Mouse (Mus musculus) CH12.LX (cell line): ENCODE measurements at regions not wholly inside any gene's neighbourhood (a gene's known extent, or its start where the extent isn't known, plus 50 kb on each side); places are given as distances from the start of the nearest gene placed in this dataset.

Experiments used
- DNase-seq: peaks from one replicate; pipeline ENCODE4 v3.0.0-alpha.2; 2013; ENCODE audit errors: extremely low read depth
- H3K27ac ChIP-seq: 2 replicates; pipeline ENCODE4 v1.5.1; 2012; ENCODE audit warnings: low read depth, mild to moderate bottlenecking, control low read depth, moderate library complexity; ENCODE audit not compliant: insufficient read depth
- H3K27me3 ChIP-seq: replicated peaks from 2 replicates; pipeline ENCODE3; 2012; ENCODE audit warnings: inconsistent platforms
- H3K36me3 ChIP-seq, 2 experiments: replicated peaks in 1 of 2; 2 replicates each; pipeline versions ENCODE3 to v1.6.1; 2012; ENCODE audit warnings: inconsistent platforms in 1 of 2, low read length in 1 of 2, mild to moderate bottlenecking in 1 of 2, mixed read lengths in 1 of 2, moderate library complexity in 1 of 2; ENCODE audit not compliant: control insufficient read depth in 1 of 2, insufficient read depth in 1 of 2
- H3K4me1 ChIP-seq, 2 experiments: 2 replicates each; pipeline ENCODE4 v1.6.1; 2012; ENCODE audit warnings: inconsistent platforms in 1 of 2, moderate library complexity in 1 of 2; ENCODE audit not compliant: insufficient read depth in 2 of 2, control insufficient read depth in 1 of 2
- H3K4me2 ChIP-seq: 2 replicates; pipeline ENCODE4 v1.6.1; 2012; ENCODE audit warnings: low read depth, mild to moderate bottlenecking, control low read depth; ENCODE audit not compliant: poor library complexity, insufficient read depth, severe bottlenecking
- H3K4me3 ChIP-seq, 3 experiments: fragments of 150-350 bp in 1 of 3; sonication (generic) in 1 of 3; replicated peaks in 1 of 3; 2 replicates each; pipeline versions ENCODE3 to v1.5.1; 2011 to 2012; ENCODE audit warnings: low read depth in 2 of 3, low read length in 2 of 3, mild to moderate bottlenecking in 2 of 3, moderate library complexity in 2 of 3, control low read depth in 1 of 3, improper control_type of control experiment in 1 of 3, inconsistent platforms in 1 of 3, mixed read lengths in 1 of 3; ENCODE audit not compliant: poor library complexity in 1 of 3
- H3K79me2 ChIP-seq: replicated peaks from 2 replicates; pipeline ENCODE4 v1.6.1; 2012; ENCODE audit warnings: mild to moderate bottlenecking, moderate library complexity; ENCODE audit not compliant: control insufficient read depth, poor library complexity, insufficient read depth, severe bottlenecking; ENCODE audit errors: extremely low read depth
- H3K9ac ChIP-seq: 2 replicates; pipeline ENCODE4 v1.6.1; 2012; ENCODE audit warnings: low read depth, mild to moderate bottlenecking, control low read depth, moderate library complexity; ENCODE audit not compliant: insufficient read depth
- H3K9me3 ChIP-seq: replicated peaks from 2 replicates; pipeline ENCODE3; 2012; ENCODE audit warnings: low read length, inconsistent platforms, mixed read lengths
- CHD1 ChIP-seq: IDR thresholded peaks from 2 replicates; pipeline ENCODE4 v1.6.1; 2012; ENCODE audit warnings: low read depth, low read length, improper control_type of control experiment, inconsistent platforms
- CTCF ChIP-seq, 2 experiments: IDR thresholded peaks in 1 of 2; conservative IDR thresholded peaks in 1 of 2; 2 replicates each; pipeline ENCODE4 v1.5.1; 2011 to 2012; ENCODE audit warnings: low read depth in 2 of 2, low read length in 2 of 2, improper control_type of control experiment in 1 of 2, inconsistent platforms in 1 of 2, mild to moderate bottlenecking in 1 of 2, moderate library complexity in 1 of 2
- E2F4 ChIP-seq: IDR thresholded peaks from 2 replicates; pipeline ENCODE4 v1.6.1; 2011; ENCODE audit warnings: low read depth, low read length, improper control_type of control experiment; ENCODE audit not compliant: insufficient replicate concordance
- ETS1 ChIP-seq: conservative IDR thresholded peaks from 2 replicates; pipeline ENCODE4 v1.6.1; 2012; ENCODE audit warnings: low read depth, mild to moderate bottlenecking, inconsistent platforms, low read length, improper control_type of control experiment, moderate library complexity
- HCFC1 ChIP-seq: IDR thresholded peaks from 2 replicates; pipeline ENCODE4 v1.6.1; 2012; ENCODE audit warnings: low read depth, mild to moderate bottlenecking, inconsistent platforms, low read length, improper control_type of control experiment
- JUN ChIP-seq: IDR thresholded peaks from 2 replicates; pipeline ENCODE4 v1.6.1; 2011; ENCODE audit warnings: low read depth, mild to moderate bottlenecking, low read length, improper control_type of control experiment, moderate library complexity; ENCODE audit not compliant: insufficient read depth
- JUND ChIP-seq: conservative IDR thresholded peaks from 2 replicates; pipeline ENCODE4 v1.6.1; 2011; ENCODE audit warnings: low read depth, low read length, improper control_type of control experiment
- MAFK ChIP-seq: IDR thresholded peaks from 2 replicates; pipeline ENCODE4 v1.6.1; 2011; ENCODE audit warnings: low read length, improper control_type of control experiment; ENCODE audit not compliant: insufficient replicate concordance
- MAX ChIP-seq: IDR thresholded peaks from 2 replicates; pipeline ENCODE4 v1.6.1; 2011; ENCODE audit warnings: low read length, improper control_type of control experiment
- MAZ ChIP-seq: IDR thresholded peaks from 2 replicates; pipeline ENCODE4 v1.6.1; 2012; ENCODE audit warnings: low read depth, mild to moderate bottlenecking, inconsistent platforms, low read length, improper control_type of control experiment, moderate library complexity
- MEF2A ChIP-seq: IDR thresholded peaks from 2 replicates; pipeline ENCODE4 v1.6.1; 2014; ENCODE audit warnings: low read depth, mild to moderate bottlenecking, inconsistent platforms, low read length, improper control_type of control experiment, borderline replicate concordance
- MXI1 ChIP-seq: IDR thresholded peaks from 2 replicates; pipeline ENCODE4 v1.6.1; 2011; ENCODE audit warnings: mild to moderate bottlenecking, low read depth, low read length, improper control_type of control experiment
- MYC ChIP-seq: IDR thresholded peaks from 2 replicates; pipeline ENCODE4 v1.6.1; 2011; ENCODE audit warnings: low read depth, mild to moderate bottlenecking, improper control_type of control experiment, low read length
- NELFE ChIP-seq: IDR thresholded peaks from 2 replicates; pipeline ENCODE4 v1.6.1; 2011; ENCODE audit warnings: low read depth, low read length, improper control_type of control experiment
- PAX5 ChIP-seq: IDR thresholded peaks from 2 replicates; pipeline ENCODE4 v1.6.1; 2012; ENCODE audit warnings: low read length, inconsistent platforms, mixed read lengths
- POLR2A ChIP-seq: IDR thresholded peaks from 2 replicates; pipeline ENCODE4 v1.6.1; 2011; ENCODE audit warnings: low read depth, mild to moderate bottlenecking, improper control_type of control experiment, low read length
- RAD21 ChIP-seq: IDR thresholded peaks from 2 replicates; pipeline ENCODE4 v1.6.1; 2011; ENCODE audit warnings: low read depth, mild to moderate bottlenecking, low read length, improper control_type of control experiment, moderate library complexity
- RCOR1 ChIP-seq: conservative IDR thresholded peaks from 2 replicates; pipeline ENCODE4 v1.6.1; 2012; ENCODE audit warnings: low read depth, mild to moderate bottlenecking, inconsistent platforms, low read length, improper control_type of control experiment
- SMC3 ChIP-seq: IDR thresholded peaks from 2 replicates; pipeline ENCODE4 v1.6.1; 2011; ENCODE audit warnings: low read depth, low read length, improper control_type of control experiment
- TBP ChIP-seq: conservative IDR thresholded peaks from 2 replicates; pipeline ENCODE4 v1.6.1; 2011; ENCODE audit warnings: low read depth, low read length, improper control_type of control experiment
- TCF12 ChIP-seq: IDR thresholded peaks from 2 replicates; pipeline ENCODE4 v1.6.1; 2014; ENCODE audit warnings: low read depth, mild to moderate bottlenecking, inconsistent platforms, low read length, improper control_type of control experiment
- USF1 ChIP-seq: IDR thresholded peaks from 2 replicates; pipeline ENCODE4 v1.6.1; 2014; ENCODE audit warnings: low read depth, mild to moderate bottlenecking, inconsistent platforms, low read length, improper control_type of control experiment
- ZMIZ1 ChIP-seq: IDR thresholded peaks from 2 replicates; pipeline ENCODE4 v1.6.1; 2012; ENCODE audit warnings: low read depth, mild to moderate bottlenecking, inconsistent platforms, low read length, improper control_type of control experiment
- ZNF384 ChIP-seq: IDR thresholded peaks from 2 replicates; pipeline ENCODE4 v1.6.1; 2012; ENCODE audit warnings: low read depth, low read length, improper control_type of control experiment, inconsistent platforms
- dilution Hi-C: fragments of 300-500 bp; cut with MboI; formaldehyde crosslinking; loops from 2 replicates; pipeline ENCODE4 v1.14.3; 2020; ENCODE audit warnings: low sequenced_read_pairs; ENCODE audit not compliant: extremely low pct_unique_long_range_greater_than_20kb, extremely low pct_ligation_motif_present
- in situ Hi-C: fragments of 300-500 bp; cut with MboI; formaldehyde crosslinking; loops from 3 replicates; pipeline ENCODE4 v1.14.3; 2019; ENCODE audit warnings: low sequenced_read_pairs, low pct_ligation_motif_present, low pct_unique_long_range_greater_than_20kb, mixed read lengths

DNA sequence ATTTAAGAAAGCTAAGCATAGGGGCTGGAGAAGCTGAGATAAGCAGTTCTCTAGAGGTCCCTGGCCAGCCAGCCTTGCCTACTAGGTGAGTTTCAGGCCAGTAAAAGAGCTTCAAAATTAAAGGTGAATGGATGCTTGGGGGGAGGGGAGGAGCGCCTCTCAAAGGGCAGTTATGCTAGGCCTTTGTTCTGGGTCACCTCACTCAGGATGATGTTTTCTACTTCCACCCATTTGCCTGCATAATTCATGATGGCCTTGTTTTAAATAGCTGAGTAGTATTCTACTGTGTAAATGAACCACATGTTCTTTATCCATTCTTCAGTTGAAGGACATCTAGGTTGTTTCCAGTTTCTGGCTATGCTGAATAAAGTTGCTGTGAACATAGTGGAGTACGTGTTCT lies 457.0 kb upstream of the Fam160b2 start:
- Histone ChIP-seq H3K4me3 (no peak overlapping the region), H3K9me3 (no peaks in the 10 kb centered on the region), H3K27me3 (peaks cover 23% of the 10 kb centered on the region), H3K36me3 (no peaks in the 10 kb centered on the region), H3K27ac (no peak overlapping the region), H3K4me2 (no peak overlapping the region), H3K79me2 (no peaks in the 10 kb centered on the region), H3K4me1 (no peaks in the 10 kb centered on the region), H3K9ac (no peak overlapping the region)
- DNase-seq = no peak
- no peak for TF ChIP-seq JUN
- no peak for TF ChIP-seq ZNF384
- TF ChIP-seq SMC3 = no peak
- TF ChIP-seq ZMIZ1 = no peak
- no peak for TF ChIP-seq MAX
- no peak for TF ChIP-seq TCF12
- no peak for TF ChIP-seq MEF2A
- no peak for TF ChIP-seq CTCF (conservative IDR thresholded peaks at IDR 0.05 in 1 of 2, IDR thresholded peaks at IDR 0.05 in 1 of 2; ENCODE audit: low read depth in 2 of 2, low read length in 2 of 2)
- TF ChIP-seq E2F4 = no peak
- TF ChIP-seq CHD1 = no peak
- TF ChIP-seq MAZ = no peak
- in situ Hi-C loops (no loop called here), dilution Hi-C loops (no loop called here)

DNA sequence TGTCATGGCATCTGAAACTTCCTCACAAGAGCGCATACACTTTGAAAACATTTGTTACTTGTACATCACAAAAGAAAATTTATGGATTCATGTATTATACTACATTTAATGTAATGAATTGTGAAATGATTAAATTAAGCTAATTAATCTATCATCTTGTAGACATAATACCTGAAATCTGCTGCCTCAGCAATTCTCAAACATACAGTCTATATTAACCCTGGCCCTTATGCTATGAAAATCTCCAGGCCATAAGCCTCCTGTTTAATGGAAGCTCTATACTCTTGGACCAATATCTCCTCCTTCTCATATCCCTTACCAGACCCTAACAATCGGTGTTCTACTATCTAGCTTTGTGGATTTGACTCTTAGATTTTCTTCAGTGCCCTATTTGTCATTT lies 455.8 kb upstream of the Fam160b2 start:
- H3K4me1 ChIP-seq = no peaks in the 10 kb centered on the region
- H3K9me3 ChIP-seq = no peaks in the 10 kb centered on the region
- no peak overlapping the region for H3K4me3 ChIP-seq
- H3K36me3 ChIP-seq = no peaks in the 10 kb centered on the region
- peaks cover 19% of the 10 kb centered on the region for H3K27me3 ChIP-seq
- H3K27ac ChIP-seq = no peak overlapping the region
- no peak overlapping the region for H3K4me2 ChIP-seq
- TF ChIP-seq MAZ = no peak
- TF ChIP-seq MAFK = peak; percentile 86
- TF ChIP-seq, all 38 proteins: peak for 1
- Histone ChIP-seq H3K9ac (no peak overlapping the region), H3K79me2 (no peaks in the 10 kb centered on the region)
- in situ Hi-C loops = no loop called here
- dilution Hi-C loops = no loop called here
- no peak for DNase-seq

DNA sequence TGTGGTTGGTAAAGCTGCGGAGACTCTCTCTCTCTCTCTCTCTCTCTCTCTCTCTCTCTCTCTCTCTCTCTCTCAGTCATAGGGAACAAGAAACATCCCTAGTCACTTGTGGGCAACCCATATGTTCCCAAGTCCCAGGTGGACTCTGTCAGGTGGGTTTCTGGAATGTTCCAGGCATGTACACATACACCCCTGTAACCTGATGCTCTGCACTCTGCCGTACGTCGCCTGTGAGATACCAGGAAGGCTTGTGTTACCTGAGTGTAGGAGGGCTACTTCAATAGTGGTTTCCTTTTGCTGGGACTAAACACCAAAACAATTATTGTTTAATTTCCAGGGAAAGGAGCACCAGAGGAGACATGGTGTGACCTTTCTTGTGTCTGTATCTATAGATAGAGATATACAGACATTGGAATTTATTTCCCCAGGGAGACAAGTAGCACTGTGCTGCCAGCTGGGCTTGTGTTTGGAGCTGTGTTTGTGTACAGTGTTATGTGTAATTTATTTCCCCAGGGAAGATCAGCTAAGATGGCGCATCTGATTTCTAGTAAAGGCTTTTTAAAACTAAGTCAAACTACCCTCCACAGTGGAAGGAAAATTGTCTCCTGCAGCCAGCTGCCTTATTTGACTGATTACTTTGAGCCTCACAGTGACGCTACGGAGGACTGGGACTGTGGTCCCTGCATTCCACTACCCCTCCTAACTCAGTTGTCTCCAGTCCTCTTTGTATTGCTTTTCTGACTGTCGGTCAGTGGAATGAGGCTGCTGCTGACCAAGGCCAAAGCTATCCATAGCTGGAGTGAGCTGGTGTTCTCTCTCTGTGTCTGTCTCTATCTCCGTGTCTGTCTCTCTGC lies 454.4 kb upstream of the Fam160b2 start:
- Histone ChIP-seq H3K27me3 (peaks cover 21% of the 10 kb centered on the region), H3K79me2 (no peaks in the 10 kb centered on the region), H3K4me3 (no peak overlapping the region), H3K9me3 (no peaks in the 10 kb centered on the region), H3K27ac (no peak overlapping the region), H3K9ac (no peak overlapping the region), H3K4me2 (no peak overlapping the region), H3K36me3 (no peaks in the 10 kb centered on the region), H3K4me1 (no peaks in the 10 kb centered on the region)
- dilution Hi-C loops = no loop called here
- in situ Hi-C loops = no loop called here
- no peak for DNase-seq
- TF ChIP-seq PAX5 (no peak), RAD21 (no peak), NELFE (no peak), MYC (no peak), POLR2A (no peak), JUN (no peak), TBP (no peak), MAX (no peak), MXI1 (no peak), CHD1 (no peak), USF1 (no peak), ETS1 (no peak), RCOR1 (no peak), HCFC1 (no peak), MAFK (no peak), JUND (no peak)
